Mouse (Mus musculus) cerebellum, adult 2 months (tissue): ENCODE data around the gene Cdc42bpa.

Source experiments
- CTCF ChIP-seq: fragments of 200-500 bp; IDR thresholded peaks from 2 replicates; pipeline ENCODE4 v1.5.1; 2011; ENCODE audit warnings: low read depth, mild to moderate bottlenecking, control low read depth, low read length, moderate library complexity, borderline replicate concordance; ENCODE audit not compliant: insufficient read depth
- POLR2A ChIP-seq: fragments of 200-500 bp; IDR thresholded peaks from 2 replicates; pipeline ENCODE4 v1.6.1; 2011; ENCODE audit warnings: low read length, control low read depth, borderline replicate concordance; ENCODE audit not compliant: insufficient read depth

- TF ChIP-seq CTCF (no peak), POLR2A (no peak)
These were observed 8.7 kb upstream of the Cdc42bpa start for GRCm38 (mm10) chr1:179951597-179951996.
